Mouse (Mus musculus) midbrain, embryonic 10.5 days (tissue): ENCODE results near the gene Vps11. TPM values are rescaled to one million over a fixed set of nuclear protein-coding genes. Genes with fewer than 3 reads are reported as not detected.
"Not testable (repeated sequence)": the region's sequence is repeated elsewhere in the genome, so short reads cannot be mapped to it uniquely, and the experiment has no call there.

ENCODE experiments used
- DNase-seq: peaks from one replicate; pipeline ENCODE4 v3.0.0-alpha.2; 2017; ENCODE audit warnings: low spot score
- H3K27ac ChIP-seq: fragments of 300-500 bp; sonication (generic); replicated peaks from 2 replicates; pipeline ENCODE4 v1.5.1; 2016; ENCODE audit warnings: mild to moderate bottlenecking
- H3K27me3 ChIP-seq: fragments of 300-500 bp; sonication (generic); 2 replicates; pipeline ENCODE4 v1.6.1; 2016; ENCODE audit warnings: low read depth, mild to moderate bottlenecking; ENCODE audit not compliant: poor library complexity, severe bottlenecking
- H3K36me3 ChIP-seq: fragments of 300-500 bp; sonication (generic); 2 replicates; pipeline ENCODE4 v1.6.1; 2016; ENCODE audit warnings: mild to moderate bottlenecking, moderate library complexity
- H3K4me1 ChIP-seq: fragments of 300-500 bp; sonication (generic); 2 replicates; pipeline ENCODE4 v1.6.1; 2016
- H3K4me3 ChIP-seq: fragments of 300-500 bp; sonication (generic); 2 replicates; pipeline ENCODE4 v1.5.1; 2016; ENCODE audit warnings: mild to moderate bottlenecking, moderate library complexity
- H3K9me3 ChIP-seq: fragments of 300-500 bp; sonication (generic); replicated peaks from 2 replicates; pipeline ENCODE4 v1.6.1; 2016; ENCODE audit warnings: mild to moderate bottlenecking
- WGBS: fragments of 180-500 bp; shearing (Covaris S2); methylation state at CpG from one replicate; pipeline ENCODE4 v1.1.7; 2016; 5-methylcytosine and 5-hydroxymethylcytosine counted together
- polyA plus RNA-seq: library from polyadenylated mRNA; unstranded; fragments of >200 nt; fragmentation: Nextera tagmentation; extraction: Ambion mirVana; gene quantifications from 2 replicates; pipeline ENCODE4 v1.2.1, GENCODE M21; 2016

Gene Vps11
- polyA plus RNA-seq, 1 experiment from 2014 or later: 33.6 TPM

GRCm38 (mm10) chr9:44317452-44317851, 44.0 kb downstream of the Vps11 start:
- peak overlapping the region; percentile 84 for H3K4me3 ChIP-seq
- DNase-seq: no peak
- H3K36me3 ChIP-seq: peaks cover 52% of the 10 kb centered on the region
- H3K4me1 ChIP-seq: peaks cover 45% of the 10 kb centered on the region
- WGBS: 64% methylated on average over 4 of the region's 4 CpGs
- peaks cover 26% of the 10 kb centered on the region for H3K27me3 ChIP-seq
- no peak overlapping the region for H3K27ac ChIP-seq
- no peaks in the 10 kb centered on the region for H3K9me3 ChIP-seq

DNA sequence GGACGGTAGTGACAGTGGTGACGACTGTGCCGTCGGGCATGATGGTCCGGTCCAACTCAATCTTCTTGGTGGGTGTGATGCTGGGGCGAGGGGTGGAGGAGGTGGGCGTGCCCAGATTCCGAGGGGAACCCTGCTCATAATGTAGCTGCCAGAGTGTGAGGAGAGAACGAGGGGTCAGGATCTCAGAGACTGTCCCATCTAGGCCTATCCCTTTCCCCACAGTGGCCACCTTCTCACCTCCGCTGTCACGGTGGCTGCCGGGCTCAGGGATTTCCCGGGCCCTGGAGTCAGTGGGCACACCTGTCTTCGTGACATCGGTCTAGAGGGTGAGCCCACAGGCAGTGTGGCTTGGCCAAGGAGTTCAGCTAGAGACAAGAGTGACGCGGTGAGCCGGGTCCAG, 46.6 kb downstream of the Vps11 start:
- H3K4me1 ChIP-seq: peaks cover 61% of the 10 kb centered on the region
- H3K27ac ChIP-seq: no peak overlapping the region
- DNase-seq: no peak
- H3K36me3 ChIP-seq: peaks cover 59% of the 10 kb centered on the region
- H3K4me3 ChIP-seq: no peak overlapping the region
- H3K9me3 ChIP-seq: no peaks in the 10 kb centered on the region
- 91% methylated on average over 18 of the region's 18 CpGs for WGBS
- peaks cover 45% of the 10 kb centered on the region for H3K27me3 ChIP-seq

DNA sequence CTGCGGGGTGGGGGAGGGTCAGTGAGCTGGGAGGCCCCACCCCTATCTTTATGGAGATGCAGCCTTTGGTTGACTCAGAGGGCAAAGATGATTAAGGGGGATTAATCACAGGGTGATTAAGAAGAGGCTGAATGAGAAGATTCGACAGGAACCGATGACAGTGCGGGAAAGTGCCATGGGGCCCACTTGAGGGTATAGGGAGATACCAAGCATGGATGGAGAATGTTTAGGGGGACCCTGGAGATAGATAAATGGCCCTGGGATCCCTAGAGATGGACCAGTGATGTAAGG, 47.3 kb downstream of the Vps11 start:
- Histone ChIP-seq H3K27me3 (peaks cover 45% of the 10 kb centered on the region), H3K9me3 (no peaks in the 10 kb centered on the region), H3K36me3 (peaks cover 59% of the 10 kb centered on the region), H3K4me1 (peaks cover 58% of the 10 kb centered on the region), H3K4me3 (no peak overlapping the region), H3K27ac (no peak overlapping the region)
- no peak for DNase-seq
- 54% methylated on average over 4 of the region's 4 CpGs for WGBS

GRCm38 (mm10) chr9:44313476-44314256, 47.8 kb downstream of the Vps11 start:
- WGBS: 72% methylated on average over 19 of the region's 19 CpGs
- Histone ChIP-seq H3K36me3 (peaks cover 59% of the 10 kb centered on the region), H3K4me1 (peaks cover 52% of the 10 kb centered on the region), H3K27ac (no peak overlapping the region), H3K9me3 (no peaks in the 10 kb centered on the region), H3K4me3 (no peak overlapping the region), H3K27me3 (peaks cover 41% of the 10 kb centered on the region)
- no peak for DNase-seq

DNA sequence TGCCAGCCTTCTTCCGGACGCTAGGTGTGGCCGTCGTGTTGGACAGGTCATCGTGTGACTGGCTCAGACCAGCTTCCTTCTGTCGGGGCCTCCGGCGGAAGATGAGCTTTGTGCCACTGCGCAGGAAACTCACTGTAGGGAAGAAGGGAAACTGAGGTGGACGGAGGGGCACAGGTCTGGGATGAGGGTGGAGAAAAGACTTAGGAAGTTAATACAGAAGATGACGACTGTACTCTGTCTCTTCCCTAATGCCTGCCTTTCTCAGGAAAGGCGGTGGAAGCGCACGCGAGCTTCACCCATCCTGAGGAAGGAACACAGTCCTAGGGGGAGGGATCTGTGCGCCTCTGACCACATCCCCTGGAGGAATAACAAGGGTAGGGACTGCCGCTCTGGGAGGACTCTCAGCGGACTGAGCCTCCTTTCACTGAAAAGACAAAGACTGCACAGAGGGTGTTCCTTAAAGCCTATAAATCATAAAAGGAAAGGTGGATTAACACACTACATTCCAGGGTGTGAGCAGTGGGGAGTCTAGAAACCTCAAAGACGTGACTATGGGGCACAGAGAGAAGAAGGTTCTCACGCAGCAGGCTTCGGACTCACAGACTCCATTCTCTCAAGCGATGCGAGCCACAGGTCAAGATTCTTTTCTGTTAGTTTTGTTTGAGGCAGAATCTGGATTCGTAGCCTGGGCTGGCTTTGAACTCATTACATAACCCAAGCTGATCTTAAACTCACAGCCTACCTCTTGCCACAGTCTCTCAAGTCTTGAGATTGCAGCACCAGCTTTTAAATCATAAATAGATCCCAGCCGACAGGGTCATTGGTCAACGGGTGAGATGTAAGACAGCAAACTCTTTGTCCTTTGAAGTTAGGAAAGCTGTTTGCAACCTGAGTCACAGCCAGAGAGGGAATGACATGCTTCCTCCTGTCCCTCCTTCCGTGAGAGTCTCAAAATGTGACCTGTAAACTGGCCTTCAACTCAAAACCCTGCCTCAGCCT, 50.0 kb downstream of the Vps11 start:
- Histone ChIP-seq H3K36me3 (peaks cover 47% of the 10 kb centered on the region), H3K27me3 (peaks cover 35% of the 10 kb centered on the region), H3K4me1 (peaks cover 33% of the 10 kb centered on the region), H3K27ac (peak overlapping the region; percentile 67), H3K4me3 (peak overlapping the region; percentile 40), H3K9me3 (no peaks in the 10 kb centered on the region)
- peak; percentile 42 for DNase-seq
- 5% methylated on average over 27 of the region's 27 CpGs for WGBS

DNA sequence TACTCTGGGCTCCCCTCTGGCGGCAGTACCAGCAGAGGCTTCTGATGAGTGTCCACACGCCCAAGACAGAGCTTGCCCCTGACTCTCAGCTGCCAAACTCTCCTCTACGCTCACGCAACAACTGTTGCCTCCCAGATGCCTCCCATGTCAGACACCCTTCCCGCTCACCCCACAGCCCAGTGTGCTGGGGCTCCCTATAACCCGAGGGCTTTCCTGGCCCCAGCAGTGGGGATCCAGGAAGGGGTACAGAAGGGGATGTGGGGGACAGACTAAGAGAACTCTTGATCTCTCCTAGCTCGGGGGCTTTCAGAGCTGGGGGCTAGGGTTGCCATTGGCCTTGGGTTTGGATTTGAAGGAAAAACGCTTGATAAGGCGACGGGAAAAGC, 50.7 kb downstream of the Vps11 start:
- no peaks in the 10 kb centered on the region for H3K9me3 ChIP-seq
- H3K27ac ChIP-seq: peak overlapping the region; percentile 67
- DNase-seq: no peak
- 13% methylated on average over 10 of the region's 10 CpGs for WGBS
- peaks cover 35% of the 10 kb centered on the region for H3K27me3 ChIP-seq
- peaks cover 40% of the 10 kb centered on the region for H3K36me3 ChIP-seq
- peak overlapping the region; percentile 40 for H3K4me3 ChIP-seq
- H3K4me1 ChIP-seq: peaks cover 33% of the 10 kb centered on the region

- WGBS: 57% methylated on average over 3 of the region's 3 CpGs
- peaks cover 35% of the 10 kb centered on the region for H3K27me3 ChIP-seq
- H3K4me1 ChIP-seq: peaks cover 36% of the 10 kb centered on the region
- peaks cover 30% of the 10 kb centered on the region for H3K36me3 ChIP-seq
- H3K4me3 ChIP-seq: no peak overlapping the region
- DNase-seq: no peak
- no peaks in the 10 kb centered on the region for H3K9me3 ChIP-seq
- no peak overlapping the region for H3K27ac ChIP-seq
Observed at GRCm38 (mm10) chr9:44309756-44310155, 51.7 kb downstream of the Vps11 start.

DNA sequence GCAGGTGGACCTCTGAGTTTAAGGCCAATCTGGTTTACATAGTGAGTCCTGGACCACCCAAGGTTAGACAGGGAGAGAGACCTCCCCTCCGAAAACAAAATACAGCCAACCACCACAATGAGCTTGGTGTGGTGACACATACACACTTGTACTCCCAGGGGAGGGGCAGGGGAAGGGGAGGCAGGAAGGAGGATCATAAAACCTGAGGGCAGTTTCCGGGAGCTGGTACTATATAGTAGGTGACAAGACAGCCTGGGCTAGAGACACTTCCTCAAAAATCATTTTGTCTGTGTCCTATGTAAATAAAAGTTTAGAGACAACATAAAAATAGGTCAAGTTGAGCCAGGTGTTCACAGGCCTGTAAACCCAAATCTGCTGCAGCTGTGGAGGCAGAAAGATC, 54.2 kb downstream of the Vps11 start:
- Histone ChIP-seq H3K27me3 (peaks cover 17% of the 10 kb centered on the region), H3K27ac (no peak overlapping the region), H3K4me1 (peaks cover 42% of the 10 kb centered on the region), H3K4me3 (no peak overlapping the region), H3K36me3 (peaks cover 18% of the 10 kb centered on the region), H3K9me3 (no peaks in the 10 kb centered on the region)
- no peak for DNase-seq
- WGBS: 83% methylated on average over 2 of the region's 2 CpGs

- H3K4me3 ChIP-seq: no peak overlapping the region
- H3K4me1 ChIP-seq: peaks cover 34% of the 10 kb centered on the region
- DNase-seq: no peak
- H3K9me3 ChIP-seq: no peaks in the 10 kb centered on the region
- no peak overlapping the region for H3K27ac ChIP-seq
- peaks cover 10% of the 10 kb centered on the region for H3K27me3 ChIP-seq
- WGBS: 89% methylated on average over 6 of the region's 6 CpGs
- peaks cover 25% of the 10 kb centered on the region for H3K36me3 ChIP-seq
Observed at GRCm38 (mm10) chr9:44306532-44306931, 54.9 kb downstream of the Vps11 start.

DNA sequence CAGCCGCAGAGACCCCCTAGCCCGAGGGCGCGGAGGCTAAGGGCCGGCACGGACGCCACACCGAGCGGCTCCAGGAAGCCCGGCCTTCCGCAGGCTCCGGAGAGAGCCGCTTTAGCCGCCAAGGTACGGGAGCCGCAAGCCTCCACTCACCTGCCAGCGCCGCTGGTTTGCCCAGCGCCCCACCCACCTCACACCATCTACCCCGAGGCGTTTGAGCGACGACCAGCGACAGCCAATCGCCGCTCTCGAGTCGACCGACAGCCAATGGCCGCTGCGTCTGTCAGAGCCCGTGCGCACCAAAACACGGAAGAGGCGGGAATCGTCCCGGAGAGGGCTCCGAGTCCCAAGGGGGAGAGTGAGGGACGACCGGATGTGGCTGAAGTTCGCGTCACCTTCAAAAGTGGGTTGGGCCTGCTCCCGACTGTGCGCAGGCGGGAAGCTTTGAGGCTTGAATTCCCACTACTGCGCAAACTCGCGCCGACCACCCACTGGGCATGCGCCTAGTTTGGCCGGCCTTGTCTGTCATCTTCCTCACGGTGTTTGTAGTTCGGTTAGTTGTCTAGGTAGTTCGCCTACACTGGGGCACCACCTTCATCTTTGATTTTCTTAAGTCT, 55.9 kb downstream of the Vps11 start, which contains the start of gene Hinfp:
Hinfp (minus strand) TSS at position 206 of the 614 bp plus-strand sequence.
- H3K4me3 ChIP-seq: peak within 1 kb of the TSS; percentile 91
- H3K9me3 ChIP-seq: no peaks in the 10 kb centered on the region
- peak within 1 kb of the TSS; percentile 90 for H3K27ac ChIP-seq
- under 1% methylated on average over 54 of the region's 54 CpGs for WGBS
- peak; percentile 99 for DNase-seq
- peaks cover 25% of the 10 kb centered on the region for H3K4me1 ChIP-seq
- peaks cover under 1% of the 10 kb centered on the region for H3K27me3 ChIP-seq
- H3K36me3 ChIP-seq: peaks cover 30% of the 10 kb centered on the region

DNA sequence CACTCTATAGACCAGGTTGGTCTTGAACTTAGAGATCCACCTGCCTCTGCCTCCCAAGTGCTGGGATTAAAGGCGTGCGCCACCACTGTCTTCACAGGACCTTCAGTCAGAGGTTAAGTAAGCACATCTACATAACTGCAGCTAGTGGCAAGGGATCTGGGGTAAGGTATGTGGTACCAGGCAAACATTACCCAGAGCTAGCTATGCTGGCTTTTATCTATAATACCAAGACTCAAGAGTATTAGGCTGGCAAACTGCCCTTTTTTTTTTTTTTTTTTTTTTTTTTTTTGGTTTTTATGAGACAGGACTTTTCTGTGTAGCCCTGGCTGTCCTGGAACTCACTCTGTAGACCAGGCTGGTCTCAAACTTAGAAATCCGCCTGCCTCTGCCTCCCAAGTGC, 61.5 kb downstream of the Vps11 start:
- WGBS: 94% methylated on average over 3 of the region's 3 CpGs
- DNase-seq, H3K9me3 ChIP-seq, H3K4me3 ChIP-seq, H3K27ac ChIP-seq, H3K27me3 ChIP-seq: not testable (repeated sequence)
- peaks cover 84% of the 10 kb centered on the region for H3K36me3 ChIP-seq
- peaks cover 16% of the 10 kb centered on the region for H3K4me1 ChIP-seq
